ENCODE assay signal across 10 mouse cellular contexts in genomic region chr1:72876111-72876510, GRCm38 (mm10). TPM values are rescaled to one million over a fixed set of nuclear protein-coding genes. Genes with fewer than 3 reads are reported as not detected.
A peak's percentile ranks its signal among the peaks of the same experiment; 100 is the strongest.
DNase-seq lines count a peak whose midpoint lies in the region; ATAC-seq lines count a peak whose summit lies in the region.
"Had no signal": no experiment of that assay in that cellular context is flagged by ENCODE, and none has a peak within 500 bp of the region (broad histone marks: within the 10 kb centered on the region; RNA-seq: fewer than 3 reads in every experiment).

No protein-coding gene starts in this region.

- H3K9ac ChIP-seq in limb, embryonic 15.5 days: no peak overlapping the region

- H3K4me3 ChIP-seq in limb, embryonic 15.5 days: no peak overlapping the region

- H3K4me1 ChIP-seq in limb, embryonic 15.5 days: peaks cover 53% of the 10 kb centered on the region

- H3K9me3 ChIP-seq in limb, embryonic 15.5 days: no peaks in the 10 kb centered on the region

- DNase-seq in embryo, embryonic 10.5 days (ENCODE audit: low spot score): peak; percentile 65
- no peak for DNase-seq in embryo, embryonic 10 days (ENCODE audit: low spot score)
- peak; percentile 42 for DNase-seq in kidney, postnatal 10 days
- DNase-seq in kidney, adult 9 months: no peak
- DNase-seq in cerebellum, adult 8-10 months: peak; percentile 51
- no peak for DNase-seq in layer of hippocampus, adult 9-11 months
- DNase-seq: left cerebral cortex, postnatal 4 days had no signal

- ATAC-seq in limb, embryonic 15.5 days (ENCODE audit: insufficient number of reproducible peaks, low FRiP score, low TSS enrichment, low read depth): no peak
- ATAC-seq in erythroblast, adult 5-6 weeks (replicated peaks; ENCODE audit: low FRiP score, poor library complexity, severe bottlenecking): no peak
- ATAC-seq: activated CD4-positive, CD25-positive, alpha-beta regulatory T cell, adult 4 months had no signal

- peaks cover 5% of the 10 kb centered on the region; the same call in 1 of the 2 replicates for H3K27me3 ChIP-seq in limb, embryonic 15.5 days

- peak overlapping the region; percentile 17; the same call in 1 of the 2 replicates for H3K27ac ChIP-seq in limb, embryonic 15.5 days

- H3K4me2 ChIP-seq in limb, embryonic 15.5 days: 0 out of 2 replicates have a peak overlapping the region, but pooled peaks have one; percentile 10

- 28% methylated on average over 3 of the region's 3 CpGs for WGBS in limb, embryonic 15.5 days

- H3K36me3 ChIP-seq in limb, embryonic 15.5 days: no peaks in the 10 kb centered on the region

RNA-seq across cellular contexts. Expression of gene Igfbp5, which starts 1.4 kb away (rescaled TPM):
- polyA plus RNA-seq in limb, embryonic 15.5 days (2015; fragmentation: Nextera tagmentation; extraction: Ambion mirVana): 108 and 118 TPM in 2 replicates
- 2.3 and 3.3 TPM in 2 replicates for total RNA-seq in erythroblast, adult 5-6 weeks (2015; ENCODE audit: low replicate concordance)
- 0.42 and 2.5 TPM in 2 replicates for total RNA-seq in erythroblast, adult 5-6 weeks (2017; ENCODE audit: low replicate concordance)
- polyA plus RNA-seq: activated CD4-positive, CD25-positive, alpha-beta regulatory T cell, adult 4 months had no signal

RNA-seq across cellular contexts. Expression of gene Igfbp2, which starts 51.8 kb away (rescaled TPM):
- 379 and 399 TPM in 2 replicates for polyA plus RNA-seq in limb, embryonic 15.5 days (2015; fragmentation: Nextera tagmentation; extraction: Ambion mirVana)
- total RNA-seq in erythroblast, adult 5-6 weeks (2015; ENCODE audit: low replicate concordance): not detected in 2 replicates
- total RNA-seq in erythroblast, adult 5-6 weeks (2017; ENCODE audit: low replicate concordance): not detected in 2 replicates
- polyA plus RNA-seq: activated CD4-positive, CD25-positive, alpha-beta regulatory T cell, adult 4 months had no signal

Comparison
In these comparisons a context has a peak if more than half of its experiments do, and no peak if none do; other contexts are left out.
1. DNase-seq: peak in embryo, embryonic 10.5 days (single experiment), kidney, postnatal 10 days (single experiment) and cerebellum, adult 8-10 months (single experiment); none in embryo, embryonic 10 days (single experiment), kidney, adult 9 months (single experiment) and layer of hippocampus, adult 9-11 months (single experiment).